Mouse (Mus musculus) retina, adult 2 months (tissue): ENCODE data around the gene Appl2.
A peak's percentile ranks its signal among the peaks of the same experiment; 100 is the strongest.
"Not testable (repeated sequence)": the region's sequence is repeated elsewhere in the genome, so short reads cannot be mapped to it uniquely, and the experiment has no call there.

ENCODE experiments used
- DNase-seq: peaks from one replicate; pipeline ENCODE4 v3.0.0-alpha.2; 2012; ENCODE audit warnings: low read depth, low spot score

Gene Appl2

GRCm38 (mm10) chr10:83648131-83649020 lies at the start of gene Appl2:
Gene Appl2, minus strand, starts transcription at chr10:83648738.
- DNase-seq = peak; percentile 86

GRCm38 (mm10) chr10:83696226-83696625 lies 47.7 kb upstream of the Appl2 start:
- DNase-seq = no peak

- DNase-seq = no peak
These were observed 43.8 kb upstream of the Appl2 start for GRCm38 (mm10) chr10:83692175-83692895.

- no peak for DNase-seq
These were observed 39.7 kb upstream of the Appl2 start for GRCm38 (mm10) chr10:83688215-83688614.

- DNase-seq = no peak
These were observed 32.8 kb upstream of the Appl2 start for GRCm38 (mm10) chr10:83681334-83681733.

- DNase-seq = no peak
These were observed 18.0 kb upstream of the Appl2 start for GRCm38 (mm10) chr10:83666556-83666955.

GRCm38 (mm10) chr10:83661925-83662324 lies 13.4 kb upstream of the Appl2 start:
- no peak for DNase-seq

GRCm38 (mm10) chr10:83660605-83661004 lies 12.1 kb upstream of the Appl2 start:
- no peak for DNase-seq

GRCm38 (mm10) chr10:83654591-83654990 lies 6.1 kb upstream of the Appl2 start:
- no peak for DNase-seq

GRCm38 (mm10) chr10:83652205-83652866 lies 3.8 kb upstream of the Appl2 start:
- DNase-seq = not testable (repeated sequence)

GRCm38 (mm10) chr10:83649037-83649436 lies 499 bp upstream of the Appl2 start:
- no peak for DNase-seq

- DNase-seq = no peak
These were observed 2.1 kb downstream of the Appl2 start for GRCm38 (mm10) chr10:83646351-83646885.

- no peak for DNase-seq
These were observed 2.9 kb downstream of the Appl2 start for GRCm38 (mm10) chr10:83645716-83645990.

- no peak for DNase-seq
These were observed 3.4 kb downstream of the Appl2 start for GRCm38 (mm10) chr10:83644865-83645715.

- no peak for DNase-seq
These were observed 4.4 kb downstream of the Appl2 start for GRCm38 (mm10) chr10:83644167-83644566.

- DNase-seq = no peak
These were observed 6.9 kb downstream of the Appl2 start for GRCm38 (mm10) chr10:83641641-83642040.

- DNase-seq = no peak
These were observed 8.6 kb downstream of the Appl2 start for GRCm38 (mm10) chr10:83639881-83640386.

GRCm38 (mm10) chr10:83637295-83637694 lies 11.2 kb downstream of the Appl2 start:
- DNase-seq = no peak

GRCm38 (mm10) chr10:83636191-83636590 lies 12.3 kb downstream of the Appl2 start:
- no peak for DNase-seq

GRCm38 (mm10) chr10:83634461-83634860 lies 14.1 kb downstream of the Appl2 start:
- DNase-seq = no peak

GRCm38 (mm10) chr10:83632806-83633374 lies 15.6 kb downstream of the Appl2 start:
- DNase-seq = no peak
